Mouse (Mus musculus) megakaryocyte, embryonic 14.5 days (primary cell): Measurements from ENCODE around the gene Med31. TPM values are rescaled to one million over a fixed set of nuclear protein-coding genes. Genes with fewer than 3 reads are reported as not detected.

Experiments
- H3K27me3 ChIP-seq: replicated peaks from 2 replicates; pipeline ENCODE3; 2012; ENCODE audit warnings: inconsistent platforms
- H3K36me3 ChIP-seq: replicated peaks from 2 replicates; pipeline ENCODE3; 2012; ENCODE audit warnings: low read length, inconsistent platforms, mixed read lengths
- H3K4me1 ChIP-seq: 2 replicates; pipeline ENCODE4 v1.6.1; 2012; ENCODE audit warnings: inconsistent platforms
- H3K4me3 ChIP-seq: replicated peaks from 2 replicates; pipeline ENCODE3; 2012; ENCODE audit warnings: moderate library complexity, mild to moderate bottlenecking, inconsistent platforms
- H3K9me3 ChIP-seq: 2 replicates; pipeline ENCODE4 v1.6.1; 2012; ENCODE audit warnings: inconsistent platforms
- FLI1 ChIP-seq: IDR thresholded peaks from 2 replicates; pipeline ENCODE4 v1.6.1; 2012; ENCODE audit warnings: low read length, inconsistent platforms, mixed read lengths
- GATA1 ChIP-seq: IDR thresholded peaks from 3 replicates; pipeline ENCODE4 v1.6.1; 2012; ENCODE audit warnings: mixed read lengths, low read length, inconsistent platforms, borderline replicate concordance
- polyA plus RNA-seq: library from polyadenylated mRNA; stranded (reverse); fragments of >175 nt; gene quantifications from 2 replicates; pipeline ENCODE4 v1.2.3, GENCODE M21; 2012; ENCODE audit warnings: low replicate concordance; ENCODE audit not compliant: insufficient read depth

The Med31 gene
- polyA plus RNA-seq, 1 experiment: 1.5 TPM

- Histone ChIP-seq H3K27me3 (no peaks in the 10 kb centered on the region), H3K4me1 (peaks cover 40% of the 10 kb centered on the region), H3K9me3 (no peaks in the 10 kb centered on the region), H3K4me3 (peak overlapping the region; percentile 96), H3K36me3 (peaks cover 35% of the 10 kb centered on the region)
- TF ChIP-seq GATA1 (no peak), FLI1 (no peak)
Observed at GRCm38 (mm10) chr11:72205256-72205655, 10.1 kb downstream of the Med31 start.

DNA sequence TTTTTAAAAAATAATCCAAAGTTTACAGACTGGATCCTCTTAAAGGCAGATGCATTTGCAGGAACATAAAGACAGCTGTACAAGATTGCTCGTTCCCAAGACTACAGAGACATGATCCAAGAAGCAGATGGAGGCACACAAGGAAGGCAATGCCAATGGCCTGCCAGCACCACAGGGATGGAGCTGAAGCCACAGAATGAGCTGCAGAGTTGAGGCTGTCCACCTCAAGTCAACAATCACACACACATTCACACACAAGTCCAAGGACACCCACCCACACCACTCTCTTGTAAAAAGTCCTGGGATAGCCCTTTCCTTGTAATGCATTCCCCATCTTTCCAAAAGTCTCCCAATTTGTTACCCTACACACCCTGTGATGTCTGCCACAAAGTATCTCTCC lies 12.0 kb downstream of the Med31 start:
- H3K36me3 ChIP-seq: peaks cover 33% of the 10 kb centered on the region
- H3K9me3 ChIP-seq: no peaks in the 10 kb centered on the region
- H3K4me1 ChIP-seq: peaks cover 40% of the 10 kb centered on the region
- H3K4me3 ChIP-seq: no peak overlapping the region
- H3K27me3 ChIP-seq: no peaks in the 10 kb centered on the region
- no peak for TF ChIP-seq FLI1
- TF ChIP-seq GATA1: no peak

GRCm38 (mm10) chr11:72196506-72196905 lies 18.9 kb downstream of the Med31 start:
- TF ChIP-seq FLI1 (no peak), GATA1 (no peak)

DNA sequence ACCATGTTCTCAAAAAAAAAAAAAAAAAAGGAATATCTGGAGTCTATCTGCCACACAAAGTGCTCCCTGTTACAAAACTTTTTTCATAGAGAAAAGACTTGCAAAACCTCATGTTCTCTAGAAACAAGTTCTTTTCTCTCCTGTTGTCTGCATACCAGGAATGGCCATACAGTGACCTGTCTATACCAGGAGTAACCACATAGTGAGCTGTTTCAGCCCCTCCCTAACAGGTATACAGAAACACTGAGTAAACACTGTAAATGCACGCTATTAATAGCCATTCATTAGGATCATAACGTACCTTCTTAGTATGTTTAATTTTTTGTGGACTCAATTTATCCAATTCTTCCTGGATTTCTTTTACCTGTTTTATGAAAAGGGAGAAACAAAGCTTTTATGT lies 21.1 kb downstream of the Med31 start:
- H3K27me3 ChIP-seq: no peaks in the 10 kb centered on the region
- H3K36me3 ChIP-seq: peaks cover 66% of the 10 kb centered on the region
- no peak for TF ChIP-seq GATA1
- no peak for TF ChIP-seq FLI1
- H3K4me3 ChIP-seq: no peak overlapping the region
- H3K4me1 ChIP-seq: peaks cover 7% of the 10 kb centered on the region
- H3K9me3 ChIP-seq: no peaks in the 10 kb centered on the region

More at GRCm38 (mm10) chr11:72196506-72196905, 18.9 kb downstream of the Med31 start:
- Histone ChIP-seq H3K27me3 (no peaks in the 10 kb centered on the region), H3K9me3 (no peaks in the 10 kb centered on the region), H3K36me3 (peaks cover 57% of the 10 kb centered on the region), H3K4me3 (no peak overlapping the region), H3K4me1 (peaks cover 7% of the 10 kb centered on the region)

DNA sequence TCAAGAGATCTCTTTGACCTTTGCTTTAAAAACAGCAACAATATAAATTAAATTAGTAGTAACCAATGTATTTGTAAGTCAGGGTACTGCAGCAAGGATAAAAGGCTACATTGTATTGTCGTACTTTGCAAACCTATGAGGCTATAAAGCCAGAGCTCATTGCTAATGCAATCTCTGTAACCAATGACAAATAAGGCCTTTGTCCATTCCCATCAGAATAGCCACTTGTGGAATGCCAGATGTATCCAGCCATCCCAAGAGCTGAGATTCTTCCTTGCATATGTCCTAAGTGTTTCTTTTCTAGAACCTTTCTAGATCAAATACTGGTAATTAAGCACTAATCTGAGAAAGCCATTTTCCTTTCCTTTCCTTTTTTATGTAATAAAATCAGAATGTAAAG lies 24.5 kb downstream of the Med31 start:
- H3K9me3 ChIP-seq: no peaks in the 10 kb centered on the region
- H3K36me3 ChIP-seq: peaks cover 71% of the 10 kb centered on the region
- peaks cover 16% of the 10 kb centered on the region for H3K4me1 ChIP-seq
- no peaks in the 10 kb centered on the region for H3K27me3 ChIP-seq
- TF ChIP-seq GATA1 (no peak), FLI1 (no peak)
- H3K4me3 ChIP-seq: no peak overlapping the region

- H3K36me3 ChIP-seq: peaks cover 72% of the 10 kb centered on the region
- H3K27me3 ChIP-seq: no peaks in the 10 kb centered on the region
- TF ChIP-seq FLI1 (no peak), GATA1 (no peak)
- no peaks in the 10 kb centered on the region for H3K9me3 ChIP-seq
- H3K4me1 ChIP-seq: peaks cover 17% of the 10 kb centered on the region
- no peak overlapping the region for H3K4me3 ChIP-seq
Observed at GRCm38 (mm10) chr11:72184252-72184651, 31.1 kb downstream of the Med31 start.

GRCm38 (mm10) chr11:72181136-72181535 lies 34.3 kb downstream of the Med31 start:
- no peaks in the 10 kb centered on the region for H3K9me3 ChIP-seq
- H3K4me1 ChIP-seq: peaks cover 4% of the 10 kb centered on the region
- TF ChIP-seq GATA1: no peak
- no peak for TF ChIP-seq FLI1
- peaks cover 74% of the 10 kb centered on the region for H3K36me3 ChIP-seq
- no peaks in the 10 kb centered on the region for H3K27me3 ChIP-seq
- H3K4me3 ChIP-seq: no peak overlapping the region

- no peak for TF ChIP-seq GATA1
- no peak for TF ChIP-seq FLI1
Observed at GRCm38 (mm10) chr11:72180556-72180955, 34.8 kb downstream of the Med31 start.

GRCm38 (mm10) chr11:72176553-72176952 lies 38.8 kb downstream of the Med31 start:
- TF ChIP-seq GATA1 (no peak), FLI1 (no peak)
- Histone ChIP-seq H3K27me3 (no peaks in the 10 kb centered on the region), H3K36me3 (peaks cover 90% of the 10 kb centered on the region), H3K4me1 (no peaks in the 10 kb centered on the region), H3K9me3 (no peaks in the 10 kb centered on the region), H3K4me3 (no peak overlapping the region)

More at GRCm38 (mm10) chr11:72180556-72180955, 34.8 kb downstream of the Med31 start:
- Histone ChIP-seq H3K9me3 (no peaks in the 10 kb centered on the region), H3K4me1 (no peaks in the 10 kb centered on the region), H3K4me3 (no peak overlapping the region), H3K27me3 (no peaks in the 10 kb centered on the region), H3K36me3 (peaks cover 76% of the 10 kb centered on the region)

GRCm38 (mm10) chr11:72175966-72176365 lies 39.4 kb downstream of the Med31 start:
- H3K36me3 ChIP-seq: peaks cover 85% of the 10 kb centered on the region
- no peak overlapping the region for H3K4me3 ChIP-seq
- H3K9me3 ChIP-seq: no peaks in the 10 kb centered on the region
- no peaks in the 10 kb centered on the region for H3K4me1 ChIP-seq
- TF ChIP-seq GATA1: no peak
- no peak for TF ChIP-seq FLI1
- no peaks in the 10 kb centered on the region for H3K27me3 ChIP-seq

DNA sequence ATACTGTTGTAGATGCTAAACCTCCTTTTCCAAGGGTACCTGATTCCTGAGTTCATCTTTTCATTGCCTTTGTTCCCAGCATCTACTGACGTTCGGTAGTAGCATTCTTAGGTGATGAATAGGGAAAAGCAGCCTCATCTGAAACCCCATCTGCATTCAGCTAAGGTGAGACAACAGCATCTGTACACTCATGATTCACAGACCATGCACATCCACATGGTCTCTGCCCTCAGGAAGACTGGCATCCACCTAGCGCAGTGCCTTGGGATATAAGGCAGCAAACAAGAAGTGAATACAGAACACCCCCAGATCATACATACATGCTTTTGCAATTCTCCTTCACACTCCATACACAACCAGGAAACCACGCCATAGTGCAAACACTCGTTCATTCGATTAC lies 40.7 kb downstream of the Med31 start:
- TF ChIP-seq GATA1 (no peak), FLI1 (no peak)
- H3K4me1 ChIP-seq: no peaks in the 10 kb centered on the region
- H3K27me3 ChIP-seq: no peaks in the 10 kb centered on the region
- no peaks in the 10 kb centered on the region for H3K9me3 ChIP-seq
- peaks cover 86% of the 10 kb centered on the region for H3K36me3 ChIP-seq
- H3K4me3 ChIP-seq: no peak overlapping the region
